Mouse (Mus musculus): ENCODE measurements at regions not wholly inside any gene's neighbourhood (a gene's known extent, or its start where the extent isn't known, plus 50 kb on each side); places are given as distances from the start of the nearest gene placed in this dataset.

GRCm38 (mm10) chr5:133935006-133935405, 164.5 kb upstream of the Castor2 start:
- TF ChIP-seq CTCF (conservative IDR thresholded peaks at IDR 0.05; ENCODE audit: insufficient read depth, insufficient read length, low read depth, low read length) (no peak), POLR2A (IDR thresholded peaks at IDR 0.05; ENCODE audit: low read depth, low read length) (no peak)
